Mouse (Mus musculus) bone marrow macrophage, adult 2 months (primary cell): ENCODE measurements around the gene Tmem220. TPM values are rescaled to one million over a fixed set of nuclear protein-coding genes. Genes with fewer than 3 reads are reported as not detected.
"Not testable (repeated sequence)": the region's sequence is repeated elsewhere in the genome, so short reads cannot be mapped to it uniquely, and the experiment has no call there.

Source experiments
- H3K27ac ChIP-seq: 2 replicates; pipeline ENCODE4 v1.5.1; 2012; ENCODE audit warnings: low read depth, low read length; ENCODE audit not compliant: insufficient read depth
- H3K4me1 ChIP-seq: 2 replicates; pipeline ENCODE4 v1.6.1; 2012; ENCODE audit warnings: low read length; ENCODE audit not compliant: control insufficient read depth, insufficient read depth
- H3K4me3 ChIP-seq: 2 replicates; pipeline ENCODE4 v1.5.1; 2012; ENCODE audit warnings: mild to moderate bottlenecking, low read length, moderate library complexity; ENCODE audit not compliant: insufficient read depth
- CTCF ChIP-seq: IDR thresholded peaks from 2 replicates; pipeline ENCODE4 v1.5.1; 2012; ENCODE audit warnings: low read depth, mild to moderate bottlenecking, low read length, moderate library complexity
- POLR2A ChIP-seq: IDR thresholded peaks from 2 replicates; pipeline ENCODE4 v1.6.1; 2012; ENCODE audit warnings: mild to moderate bottlenecking, low read depth, low read length, borderline replicate concordance
- polyA plus RNA-seq: library from polyadenylated mRNA; stranded (reverse); fragments of >200 nt; gene quantifications from 2 replicates; pipeline ENCODE4 v1.2.4, GENCODE M21; 2012; ENCODE audit not compliant: missing spikeins, insufficient read depth, insufficient read length

Gene Tmem220
- polyA plus RNA-seq, 1 experiment: 6.7 TPM

GRCm38 (mm10) chr11:67019711-67020475 is 5.1 kb upstream of the Tmem220 start:
- H3K4me1 ChIP-seq: no peaks in the 10 kb centered on the region
- no peak overlapping the region for H3K27ac ChIP-seq
- H3K4me3 ChIP-seq: no peak overlapping the region
- TF ChIP-seq CTCF (no peak), POLR2A (no peak)

- Histone ChIP-seq H3K27ac (no peak overlapping the region), H3K4me3 (no peak overlapping the region), H3K4me1 (0 out of 2 replicates have a peak, but pooled peaks cover 4% of the 10 kb centered on the region)
- TF ChIP-seq CTCF (peak; percentile 92), POLR2A (no peak)
These were observed 4.0 kb upstream of the Tmem220 start for GRCm38 (mm10) chr11:67020948-67021347.

- Histone ChIP-seq H3K4me3 (no peak overlapping the region), H3K4me1 (0 out of 2 replicates have a peak, but pooled peaks cover 4% of the 10 kb centered on the region), H3K27ac (no peak overlapping the region)
- TF ChIP-seq CTCF (peak; percentile 54; the same call in 1 of the 2 replicates), POLR2A (no peak)
These were observed 2.4 kb upstream of the Tmem220 start for GRCm38 (mm10) chr11:67022354-67023115.

DNA sequence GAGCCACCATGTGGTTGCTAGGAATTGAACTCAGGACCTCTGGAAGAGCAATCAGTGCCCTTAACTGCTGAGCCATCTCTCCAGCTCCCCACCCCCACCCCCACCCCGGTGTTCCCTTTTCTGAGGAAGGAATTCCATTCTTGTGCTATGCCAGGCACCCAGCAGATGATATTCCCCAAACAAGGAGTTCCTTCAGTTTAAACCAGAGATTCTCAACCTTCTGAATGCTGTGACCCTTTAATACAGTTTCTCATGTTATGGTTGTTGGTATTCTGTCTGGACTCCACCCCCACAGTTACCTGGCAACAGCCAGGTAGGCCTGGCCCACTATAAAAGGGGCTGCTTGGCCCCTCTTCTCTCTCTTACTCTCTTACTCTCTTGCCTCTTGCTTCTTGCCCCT is 1.8 kb upstream of the Tmem220 start:
- not testable (repeated sequence) for H3K27ac ChIP-seq, H3K4me1 ChIP-seq, H3K4me3 ChIP-seq

GRCm38 (mm10) chr11:67023802-67024340 is 1.1 kb upstream of the Tmem220 start:
- Histone ChIP-seq H3K4me3 (no peak overlapping the region), H3K27ac (no peak overlapping the region), H3K4me1 (0 out of 2 replicates have a peak, but pooled peaks cover 4% of the 10 kb centered on the region)
- TF ChIP-seq CTCF (no peak), POLR2A (no peak)

DNA sequence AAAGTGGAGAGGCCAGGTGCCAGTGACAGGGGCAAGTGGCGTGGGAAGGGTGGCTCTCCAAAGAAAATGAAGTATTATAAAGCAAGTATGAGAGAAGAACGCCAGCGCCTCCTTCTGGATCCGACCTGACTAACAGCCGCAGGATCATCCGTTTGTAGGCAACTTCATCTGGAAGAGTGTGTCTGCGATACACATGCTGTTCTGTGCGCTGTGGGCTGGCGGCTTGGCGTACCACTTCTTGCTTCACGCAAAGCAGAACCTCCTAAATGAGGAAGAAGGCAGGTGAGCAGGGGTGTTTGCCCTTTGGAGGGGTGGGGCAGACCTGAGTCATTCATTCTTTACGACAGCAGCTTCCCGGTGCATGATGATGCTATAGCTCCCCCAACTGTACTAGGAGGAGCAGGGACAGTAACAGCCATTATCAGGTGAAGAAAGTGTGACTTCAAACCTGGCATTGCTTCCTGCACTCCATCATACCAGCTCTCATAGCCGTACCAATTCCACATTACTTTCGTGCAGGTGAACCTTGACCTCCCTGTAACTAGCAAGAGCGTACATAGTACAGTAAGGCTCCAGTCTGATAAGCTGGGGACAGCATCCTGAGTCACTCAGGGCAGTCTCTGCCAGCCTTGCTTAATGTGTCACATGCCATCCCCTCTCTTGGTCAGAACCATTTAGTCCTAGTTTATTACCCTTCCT is 6.1 kb downstream of the Tmem220 start:
- H3K4me3 ChIP-seq: no peak overlapping the region
- TF ChIP-seq POLR2A: no peak
- peak; percentile 24 for TF ChIP-seq CTCF
- no peak overlapping the region for H3K27ac ChIP-seq
- H3K4me1 ChIP-seq: 0 out of 2 replicates have a peak, but pooled peaks cover 2% of the 10 kb centered on the region

GRCm38 (mm10) chr11:67031603-67031915 is 6.6 kb downstream of the Tmem220 start:
- Histone ChIP-seq H3K4me3 (no peak overlapping the region), H3K27ac (no peak overlapping the region), H3K4me1 (0 out of 2 replicates have a peak, but pooled peaks cover 2% of the 10 kb centered on the region)
- TF ChIP-seq POLR2A: no peak
- TF ChIP-seq CTCF: no peak

DNA sequence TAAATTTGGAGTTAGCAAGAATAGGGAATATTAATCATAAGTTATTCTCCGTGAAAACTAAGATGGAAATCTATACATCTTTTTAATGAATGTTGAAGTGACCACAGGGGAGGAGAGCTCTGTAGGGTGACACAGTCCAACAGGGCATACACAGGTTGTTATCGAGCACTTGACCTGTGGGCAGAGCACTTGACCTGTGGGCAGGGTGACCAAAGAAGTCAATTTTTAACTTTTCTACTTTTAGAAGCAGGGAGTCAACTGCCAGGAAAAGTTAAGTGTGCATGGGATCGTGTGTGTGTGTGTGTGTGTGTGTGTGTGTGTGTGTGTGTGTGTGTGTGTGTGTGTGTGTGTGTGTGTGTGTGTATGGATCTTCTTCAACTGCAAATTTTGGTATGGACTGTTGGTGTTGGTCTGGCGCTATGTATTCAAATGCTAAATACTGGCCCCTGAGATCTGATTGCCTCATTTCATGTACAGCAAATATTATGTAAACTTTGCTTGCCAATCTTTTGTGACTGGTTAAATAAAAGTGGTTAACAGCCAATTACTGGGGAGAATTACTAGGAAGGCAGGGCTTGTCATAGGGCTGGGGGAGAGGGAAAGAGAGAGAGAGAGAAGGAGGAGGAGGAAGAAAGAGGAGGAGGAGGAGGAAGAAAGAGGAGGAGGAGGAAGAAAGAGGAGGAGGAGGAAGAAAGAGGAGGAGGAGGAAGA is 10.0 kb downstream of the Tmem220 start:
- H3K27ac ChIP-seq: no peak overlapping the region
- H3K4me1 ChIP-seq: 0 out of 2 replicates have a peak, but pooled peaks cover 2% of the 10 kb centered on the region
- no peak for TF ChIP-seq POLR2A
- no peak for TF ChIP-seq CTCF
- H3K4me3 ChIP-seq: no peak overlapping the region

GRCm38 (mm10) chr11:67036229-67036628 is 11.3 kb downstream of the Tmem220 start:
- TF ChIP-seq CTCF (no peak), POLR2A (no peak)
- 0 out of 2 replicates have a peak, but pooled peaks cover 2% of the 10 kb centered on the region for H3K4me1 ChIP-seq
- H3K4me3 ChIP-seq: no peak overlapping the region
- H3K27ac ChIP-seq: no peak overlapping the region
